Mouse (Mus musculus) spleen, adult 2 months (tissue): Measurements from ENCODE around the gene Dpp6. TPM values are rescaled to one million over a fixed set of nuclear protein-coding genes. Genes with fewer than 3 reads are reported as not detected.

Experiments
- DNase-seq, 2 experiments: peaks; one replicate each; pipeline versions ENCODE4 v3.0.0 to v3.0.0-alpha.2; 2012 to 2021; ENCODE audit warnings: low spot score in 2 of 2, low read depth in 1 of 2
- H3K27ac ChIP-seq: fragments of 200-500 bp; 2 replicates; pipeline ENCODE4 v1.5.1; 2012; ENCODE audit warnings: low read length, inconsistent platforms; ENCODE audit not compliant: insufficient read depth
- H3K27me3 ChIP-seq: fragments of 200-500 bp; 2 replicates; pipeline ENCODE4 v1.6.1; 2012; ENCODE audit warnings: mild to moderate bottlenecking, moderate library complexity, low read length, inconsistent platforms; ENCODE audit not compliant: control insufficient read depth, insufficient read depth
- H3K36me3 ChIP-seq: fragments of 200-500 bp; 2 replicates; pipeline ENCODE4 v1.6.1; 2012; ENCODE audit warnings: mild to moderate bottlenecking, low read length, inconsistent platforms; ENCODE audit not compliant: control insufficient read depth, insufficient read depth
- H3K4me1 ChIP-seq: fragments of 200-500 bp; 2 replicates; pipeline ENCODE4 v1.6.1; 2011; ENCODE audit warnings: inconsistent platforms; ENCODE audit not compliant: control insufficient read depth, insufficient read depth, insufficient read length
- H3K4me3 ChIP-seq: fragments of 200-500 bp; 2 replicates; pipeline ENCODE4 v1.5.1; 2011; ENCODE audit warnings: mild to moderate bottlenecking, inconsistent platforms; ENCODE audit not compliant: insufficient read depth, insufficient read length; ENCODE audit errors: extremely low read depth
- CTCF ChIP-seq: fragments of 200-500 bp; IDR thresholded peaks from 2 replicates; pipeline ENCODE4 v1.5.1; 2011; ENCODE audit warnings: mild to moderate bottlenecking, inconsistent platforms; ENCODE audit not compliant: insufficient read depth, insufficient read length, insufficient replicate concordance; ENCODE audit errors: extremely low read depth
- POLR2A ChIP-seq: fragments of 200-500 bp; IDR thresholded peaks from 2 replicates; pipeline ENCODE4 v1.6.1; 2011; ENCODE audit warnings: low read depth, low read length, inconsistent platforms
- WGBS: fragments of 180-500 bp; shearing (Covaris S2); methylation state at CpG from one replicate; pipeline ENCODE4 v1.1.7; 2018; 5-methylcytosine and 5-hydroxymethylcytosine counted together
- polyA plus RNA-seq: library from polyadenylated mRNA; depleted of rRNA; stranded (reverse); fragments of >200 nt; gene quantifications from 2 replicates; pipeline ENCODE4 v1.2.3, GENCODE M21; 2012

Gene Dpp6
- polyA plus RNA-seq, 1 experiment, result 0.11 TPM

- Histone ChIP-seq H3K4me1 (no peaks in the 10 kb centered on the region), H3K4me3 (no peak overlapping the region), H3K27me3 (no peaks in the 10 kb centered on the region), H3K36me3 (no peaks in the 10 kb centered on the region), H3K27ac (no peak overlapping the region)
- WGBS, result 77% methylated on average over 3 of the region's 3 CpGs
- no peak for TF ChIP-seq POLR2A
- TF ChIP-seq CTCF, result no peak
- DNase-seq, result no peak
These were observed 506.1 kb downstream of the Dpp6 start for GRCm38 (mm10) chr5:27322895-27323792.

- 70% methylated on average over 3 of the region's 3 CpGs for WGBS
- Histone ChIP-seq H3K27ac (no peak overlapping the region), H3K4me1 (no peaks in the 10 kb centered on the region), H3K4me3 (no peak overlapping the region), H3K27me3 (no peaks in the 10 kb centered on the region), H3K36me3 (no peaks in the 10 kb centered on the region)
- DNase-seq, result no peak
- TF ChIP-seq CTCF (no peak), POLR2A (no peak)
These were observed 507.4 kb downstream of the Dpp6 start for GRCm38 (mm10) chr5:27324346-27324928.

GRCm38 (mm10) chr5:27336698-27337097 is 519.7 kb downstream of the Dpp6 start:
- Histone ChIP-seq H3K36me3 (no peaks in the 10 kb centered on the region), H3K27ac (no peak overlapping the region), H3K4me3 (no peak overlapping the region), H3K27me3 (no peaks in the 10 kb centered on the region), H3K4me1 (no peaks in the 10 kb centered on the region)
- TF ChIP-seq CTCF (no peak), POLR2A (no peak)
- WGBS, result 76% methylated on average over 2 of the region's 2 CpGs
- no peak for DNase-seq

DNA sequence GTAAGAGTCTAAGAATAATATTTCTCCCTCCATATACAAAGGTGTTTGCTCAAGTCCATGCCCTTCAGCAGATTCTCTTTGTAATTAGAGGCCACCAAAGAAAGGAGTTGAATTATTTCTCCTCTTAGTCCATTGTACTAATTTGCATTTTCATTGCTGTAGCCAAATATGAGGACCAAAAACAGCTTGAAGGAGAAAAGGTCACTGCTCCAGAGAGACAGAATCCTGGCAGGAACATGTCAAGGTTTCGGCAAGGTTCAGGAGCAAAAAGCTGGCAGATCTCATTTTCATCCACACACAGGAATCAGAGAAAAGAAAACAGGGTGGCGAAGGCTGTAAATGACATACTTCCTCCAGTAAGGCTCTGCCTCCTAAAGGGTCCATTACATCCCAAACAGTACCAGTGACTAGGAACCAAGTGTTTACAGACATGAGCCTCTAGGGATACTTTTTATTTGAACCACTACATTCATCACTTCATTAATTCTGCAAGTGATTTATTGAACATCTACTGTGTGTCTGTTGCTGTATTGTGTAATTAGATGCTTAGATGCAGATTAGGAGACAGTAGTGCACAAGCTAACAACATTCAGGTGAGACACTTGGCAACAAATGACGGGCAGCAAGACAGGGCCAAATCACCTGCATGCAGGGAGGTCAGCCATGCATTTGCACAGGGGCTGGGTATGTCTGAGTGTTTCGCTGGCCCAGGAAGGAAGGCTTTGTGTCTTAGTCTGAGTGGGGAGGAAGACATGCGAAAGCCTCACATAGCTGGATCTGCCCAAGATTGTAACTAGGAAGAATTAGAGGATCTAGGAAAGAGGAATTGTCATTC is 522.4 kb downstream of the Dpp6 start:
- H3K36me3 ChIP-seq, result no peaks in the 10 kb centered on the region
- H3K27ac ChIP-seq, result no peak overlapping the region
- 84% methylated on average over 5 of the region's 5 CpGs for WGBS
- DNase-seq, result no peak
- no peak overlapping the region for H3K4me3 ChIP-seq
- no peaks in the 10 kb centered on the region for H3K27me3 ChIP-seq
- TF ChIP-seq CTCF (no peak), POLR2A (no peak)
- H3K4me1 ChIP-seq, result no peaks in the 10 kb centered on the region

DNA sequence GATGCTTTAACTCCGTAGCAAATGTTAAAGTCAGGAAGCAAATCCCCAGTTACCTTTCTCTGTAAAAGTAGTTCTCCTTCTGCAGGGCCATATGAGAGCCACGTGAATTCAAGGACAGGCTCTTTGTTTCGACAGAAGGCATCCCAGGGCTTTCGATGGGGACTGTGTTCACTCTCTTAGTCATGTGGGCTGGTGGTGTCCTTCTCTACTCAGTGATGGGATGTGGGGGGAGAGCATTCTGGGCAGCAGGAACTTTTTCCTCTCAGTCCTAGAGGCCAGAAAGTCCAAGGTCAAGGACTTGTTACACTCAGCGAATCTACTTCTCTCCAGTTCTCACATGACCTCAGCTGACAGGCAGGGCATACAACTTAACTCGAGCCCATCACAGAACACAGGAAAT is 525.3 kb downstream of the Dpp6 start:
- Histone ChIP-seq H3K4me3 (no peak overlapping the region), H3K27ac (no peak overlapping the region), H3K36me3 (no peaks in the 10 kb centered on the region), H3K27me3 (no peaks in the 10 kb centered on the region), H3K4me1 (no peaks in the 10 kb centered on the region)
- TF ChIP-seq CTCF (no peak), POLR2A (no peak)
- WGBS, result 56% methylated on average over 6 of the region's 6 CpGs
- DNase-seq, result no peak

DNA sequence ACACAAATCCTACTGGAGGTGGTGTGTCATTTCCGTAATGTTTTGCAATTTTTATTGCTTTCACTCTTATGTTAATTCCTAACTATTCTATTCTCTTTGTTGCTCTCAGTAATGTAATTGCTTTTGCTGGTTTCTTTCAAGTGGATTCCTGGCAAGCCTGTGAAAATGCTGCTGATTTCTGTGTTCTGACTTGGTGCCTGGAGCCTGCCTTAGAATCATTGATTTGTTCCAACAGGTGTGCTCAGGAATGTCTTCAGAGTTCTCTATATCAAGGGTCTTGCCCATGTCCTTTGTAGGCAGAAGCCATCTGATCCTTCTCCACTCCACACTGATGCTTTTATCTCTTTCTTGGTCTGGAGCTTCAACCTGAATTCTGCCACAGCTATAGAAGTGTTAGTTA is 526.6 kb downstream of the Dpp6 start:
- TF ChIP-seq CTCF (no peak), POLR2A (no peak)
- Histone ChIP-seq H3K4me3 (no peak overlapping the region), H3K36me3 (no peaks in the 10 kb centered on the region), H3K27me3 (no peaks in the 10 kb centered on the region), H3K4me1 (no peaks in the 10 kb centered on the region), H3K27ac (no peak overlapping the region)
- WGBS, result 77% methylated on average over 1 of the region's 1 CpGs
- DNase-seq, result no peak
